Mouse (Mus musculus): ENCODE measurements around the gene Gm20870.
"Not testable (repeated sequence)": the region's sequence is repeated elsewhere in the genome, so short reads cannot be mapped to it uniquely, and the experiment has no call there.

The Gm20870 gene

DNA sequence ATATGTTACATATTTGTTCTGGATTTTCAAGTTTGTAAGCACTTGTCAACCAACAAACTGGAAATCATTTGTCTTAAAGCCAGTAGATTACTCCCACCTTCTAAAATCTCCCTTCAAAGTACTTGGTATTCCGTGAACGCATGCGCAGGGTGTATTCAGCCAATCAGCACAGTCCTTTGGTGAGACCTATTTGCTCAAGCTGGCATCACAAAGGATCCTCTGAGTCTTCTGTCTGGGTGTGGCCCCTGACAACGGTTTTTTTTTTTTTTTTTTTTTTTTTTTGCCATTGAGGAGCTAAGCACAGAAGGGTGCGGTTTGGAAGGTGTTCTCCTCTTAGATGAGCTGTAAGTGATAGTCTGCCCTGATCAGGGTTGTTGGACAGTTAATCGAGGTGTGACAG lies at the start of gene Gm20870:
TSS of gene Gm20870 (plus strand) at position 301 of the 400 bp plus-strand sequence.
- DNase-seq, result not testable (repeated sequence)

Measured in B cell, adult 2 months (primary cell).